8 mouse cellular contexts compared by ENCODE assay signal in genomic region chr17:24658017-24658758, GRCm38 (mm10). TPM values are rescaled to one million over a fixed set of nuclear protein-coding genes. Genes with fewer than 3 reads are reported as not detected.
DNase-seq lines count a peak whose midpoint lies in the region; ATAC-seq and TF ChIP-seq lines count a peak whose summit lies in the region.

Gene Npw (minus strand): TSS chr17:24658457.

- WGBS in heart, postnatal 0 days, result 2% methylated on average over 47 of the region's 47 CpGs
- 2% methylated on average over 47 of the region's 47 CpGs for WGBS in liver, embryonic 11.5 days

- H3K4me3 ChIP-seq in heart, postnatal 0 days (ENCODE audit: low read depth, low read length), result peak within 1 kb of the TSS; percentile 36
- peak within 1 kb of the TSS; percentile 40 for H3K4me3 ChIP-seq in liver, embryonic 11.5 days (ENCODE audit: low read depth, low read length)

- peak within 1 kb of the TSS; percentile 59 for H3K4me2 ChIP-seq in heart, postnatal 0 days (ENCODE audit: low read depth, low read length)
- peak within 1 kb of the TSS; percentile 72 for H3K4me2 ChIP-seq in liver, embryonic 11.5 days

- ATAC-seq in heart, postnatal 0 days (ENCODE audit: insufficient read depth, low read depth), result peak; percentile 42
- 0 out of 2 replicates have a peak, but pooled peaks have one; percentile 46 for ATAC-seq in liver, embryonic 11.5 days (replicated peaks; ENCODE audit: low FRiP score)

- peaks cover 43% of the 10 kb centered on the region for H3K27me3 ChIP-seq in heart, postnatal 0 days (ENCODE audit: control insufficient read depth, insufficient read depth, low read length)
- peaks cover 43% of the 10 kb centered on the region for H3K27me3 ChIP-seq in liver, embryonic 11.5 days (replicated peaks; ENCODE audit: control insufficient read depth, insufficient read depth, low read length)

- H3K9ac ChIP-seq in heart, postnatal 0 days (replicated peaks; ENCODE audit: low read depth, low read length), result peak within 1 kb of the TSS; percentile 35; the same call in 1 of the 2 replicates
- peak within 1 kb of the TSS; percentile 44 for H3K9ac ChIP-seq in liver, embryonic 11.5 days (ENCODE audit: low read depth, low read length)

- H3K27ac ChIP-seq in heart, postnatal 0 days (ENCODE audit: low read depth), result no peak within 1 kb of the TSS
- H3K27ac ChIP-seq in liver, embryonic 11.5 days (ENCODE audit: low read depth, low read length), result no peak within 1 kb of the TSS

- peak; percentile 24 for DNase-seq in CD4-positive helper T cell, adult 2 months (ENCODE audit: low read depth, low spot score)
- peak; percentile 46 for DNase-seq in R1 (ENCODE audit: low read depth, low spot score)
- no peak for DNase-seq in heart, postnatal 0 days (ENCODE audit: low spot score)
- no peak for DNase-seq in liver, embryonic 11.5 days (ENCODE audit: low spot score)
- peak; percentile 33 for DNase-seq in naive thymus-derived CD4-positive, alpha-beta T cell, adult 2 months (ENCODE audit: low read depth)
- DNase-seq in frontal cortex, postnatal 10 days (ENCODE audit: low spot score in 2 of 2), result no peak
- DNase-seq in gastrocnemius, postnatal 4 days (ENCODE audit: low spot score in 2 of 2), result no peak
- no peak for DNase-seq in layer of hippocampus, adult 11-12 months (ENCODE audit: low spot score)

- no peak for TF ChIP-seq EP300 in heart, postnatal 0 days (IDR thresholded peaks at IDR 0.05; ENCODE audit: low read depth)

- no peaks in the 10 kb centered on the region for H3K9me3 ChIP-seq in heart, postnatal 0 days (replicated peaks; ENCODE audit: control insufficient read depth, low read length)
- H3K9me3 ChIP-seq in liver, embryonic 11.5 days (ENCODE audit: control insufficient read depth, low read length), result no peaks in the 10 kb centered on the region

- no peak for TF ChIP-seq CTCF in heart, postnatal 0 days (IDR thresholded peaks at IDR 0.05; ENCODE audit: low read depth)

- H3K4me1 ChIP-seq in heart, postnatal 0 days (ENCODE audit: control insufficient read depth, insufficient read depth), result peaks cover 7% of the 10 kb centered on the region; the same call in 1 of the 2 replicates
- peaks cover 10% of the 10 kb centered on the region; the same call in 1 of the 2 replicates for H3K4me1 ChIP-seq in liver, embryonic 11.5 days (replicated peaks; ENCODE audit: control insufficient read depth, insufficient read depth, low read length)

- no peaks in the 10 kb centered on the region for H3K36me3 ChIP-seq in heart, postnatal 0 days (replicated peaks; ENCODE audit: control insufficient read depth, insufficient read depth, low read length)
- no peaks in the 10 kb centered on the region for H3K36me3 ChIP-seq in liver, embryonic 11.5 days (ENCODE audit: control insufficient read depth, insufficient read depth, low read length)

RNA-seq across cellular contexts. Expression of gene Npw, which starts in this region (rescaled TPM):
- not detected in 2 replicates for total RNA-seq in heart, postnatal 0 days (2014; rRNA removed; ENCODE audit: low replicate concordance)
- not detected in 2 replicates for polyA plus RNA-seq in heart, postnatal 0 days (2015; fragmentation: Nextera tagmentation; extraction: Ambion mirVana)
- 0.31 and 0.47 TPM in 2 replicates for polyA plus RNA-seq in liver, embryonic 11.5 days (2014; fragmentation: Nextera tagmentation; extraction: Ambion mirVana)
- total RNA-seq in gastrocnemius, postnatal 4 days (2021), result not detected

Comparison
In these comparisons a context has a peak if more than half of its experiments do, and no peak if none do; other contexts are left out.
1. Peak in ATAC-seq, H3K4me3 ChIP-seq, H3K9ac ChIP-seq and H3K4me2 ChIP-seq in heart, postnatal 0 days; RNA of the gene not detected or under 1 TPM.
2. Peak in ATAC-seq, H3K4me3 ChIP-seq, H3K9ac ChIP-seq and H3K4me2 ChIP-seq in liver, embryonic 11.5 days; RNA of the gene not detected or under 1 TPM.
3. DNase-seq: peak in CD4-positive helper T cell, adult 2 months (single experiment), R1 (single experiment) and naive thymus-derived CD4-positive, alpha-beta T cell, adult 2 months (single experiment); none in heart, postnatal 0 days (single experiment), liver, embryonic 11.5 days (single experiment), frontal cortex, postnatal 10 days (0 of 2), gastrocnemius, postnatal 4 days (0 of 2) and layer of hippocampus, adult 11-12 months (single experiment).